Mouse (Mus musculus) stomach, postnatal 0 days (tissue): ENCODE measurements at regions not wholly inside any gene's neighbourhood (a gene's known extent, or its start where the extent isn't known, plus 50 kb on each side); places are given as distances from the start of the nearest gene placed in this dataset.
A peak's percentile ranks its signal among the peaks of the same experiment; 100 is the strongest.

Experiments
- ATAC-seq: fragments of 200-750 bp; cut with Nextera tagmentation; 2 replicates; pipeline ENCODE4 v1.8.0; 2017; ENCODE audit not compliant: low FRiP score, low TSS enrichment
- DNase-seq: peaks from one replicate; pipeline ENCODE4 v3.0.0-alpha.2; 2016; ENCODE audit warnings: low spot score
- H3K27ac ChIP-seq: fragments of 300-500 bp; sonication (generic); replicated peaks from 2 replicates; pipeline ENCODE4 v1.5.1; 2014; ENCODE audit warnings: mild to moderate bottlenecking, control low read depth
- H3K27me3 ChIP-seq: fragments of 300-500 bp; sonication (generic); 2 replicates; pipeline ENCODE4 v1.6.1; 2014; ENCODE audit warnings: low read length; ENCODE audit not compliant: control insufficient read depth, insufficient read depth
- H3K36me3 ChIP-seq: fragments of 300-500 bp; sonication (generic); 2 replicates; pipeline ENCODE4 v1.6.1; 2014; ENCODE audit warnings: low read length, mixed read lengths; ENCODE audit not compliant: control insufficient read depth, insufficient read depth
- H3K4me1 ChIP-seq: fragments of 300-500 bp; sonication (generic); replicated peaks from 2 replicates; pipeline ENCODE4 v1.6.1; 2014; ENCODE audit warnings: antibody characterized with exemption; ENCODE audit not compliant: control insufficient read depth, insufficient read depth
- H3K4me2 ChIP-seq: fragments of 300-500 bp; sonication (generic); replicated peaks from 2 replicates; pipeline ENCODE4 v1.6.1; 2014; ENCODE audit warnings: low read depth, mild to moderate bottlenecking, control low read depth, moderate library complexity
- H3K4me3 ChIP-seq: fragments of 300-500 bp; sonication (generic); 2 replicates; pipeline ENCODE4 v1.5.1; 2014; ENCODE audit warnings: low read depth, low read length, control low read depth
- H3K9ac ChIP-seq: fragments of 300-500 bp; sonication (generic); 2 replicates; pipeline ENCODE4 v1.6.1; 2014; ENCODE audit warnings: mild to moderate bottlenecking, low read length, control low read depth, mixed read lengths
- H3K9me3 ChIP-seq: fragments of 300-500 bp; sonication (generic); 2 replicates; pipeline ENCODE4 v1.6.1; 2016; ENCODE audit warnings: low read length; ENCODE audit not compliant: control insufficient read depth
- CTCF ChIP-seq: IDR thresholded peaks from 2 replicates; pipeline ENCODE4 v1.5.1; 2016; ENCODE audit warnings: antibody characterized with exemption, low read depth, mild to moderate bottlenecking, moderate library complexity
- EP300 ChIP-seq: optimal IDR thresholded peaks from 2 replicates; pipeline ENCODE3; 2016; ENCODE audit warnings: antibody characterized with exemption
- WGBS: fragments of 180-500 bp; shearing (Covaris S2); extraction: QIAGEN DNeasy Blood & Tissue Kit; methylation state at CpG from one replicate; pipeline ENCODE4 v1.1.7; 2014; 5-methylcytosine and 5-hydroxymethylcytosine counted together

GRCm38 (mm10) chr12:30647511-30647910 lies 63.3 kb downstream of the Tmem18 start:
- ATAC-seq (no peak), DNase-seq (no peak)
- Histone ChIP-seq H3K4me1 (no peaks in the 10 kb centered on the region), H3K4me3 (no peak overlapping the region), H3K36me3 (no peaks in the 10 kb centered on the region), H3K9me3 (no peaks in the 10 kb centered on the region), H3K9ac (no peak overlapping the region), H3K27me3 (no peaks in the 10 kb centered on the region), H3K27ac (no peak overlapping the region), H3K4me2 (no peak overlapping the region)
- WGBS, result 38% methylated on average over 3 of the region's 3 CpGs
- TF ChIP-seq EP300 (no peak), CTCF (no peak)

GRCm38 (mm10) chr12:30651506-30651905 lies 67.3 kb downstream of the Tmem18 start:
- DNase-seq (no peak), ATAC-seq (no peak)
- WGBS, result 88% methylated on average over 1 of the region's 1 CpGs
- TF ChIP-seq EP300 (no peak), CTCF (no peak)
- Histone ChIP-seq H3K9ac (no peak overlapping the region), H3K27me3 (no peaks in the 10 kb centered on the region), H3K9me3 (no peaks in the 10 kb centered on the region), H3K27ac (no peak overlapping the region), H3K4me3 (no peak overlapping the region), H3K4me1 (no peaks in the 10 kb centered on the region), H3K4me2 (no peak overlapping the region), H3K36me3 (no peaks in the 10 kb centered on the region)

GRCm38 (mm10) chr12:30654347-30655075 lies 70.3 kb downstream of the Tmem18 start:
- H3K4me3 ChIP-seq, result no peak overlapping the region
- no peaks in the 10 kb centered on the region for H3K27me3 ChIP-seq
- no peak overlapping the region for H3K9ac ChIP-seq
- 42% methylated on average over 5 of the region's 5 CpGs for WGBS
- DNase-seq, result no peak
- H3K4me2 ChIP-seq, result no peak overlapping the region
- H3K36me3 ChIP-seq, result no peaks in the 10 kb centered on the region
- no peaks in the 10 kb centered on the region for H3K9me3 ChIP-seq
- ATAC-seq, result no peak
- H3K27ac ChIP-seq, result no peak overlapping the region
- no peak for TF ChIP-seq CTCF
- no peak for TF ChIP-seq EP300
- no peaks in the 10 kb centered on the region for H3K4me1 ChIP-seq

GRCm38 (mm10) chr12:30655076-30655421 lies 70.8 kb downstream of the Tmem18 start:
- TF ChIP-seq EP300, result no peak
- no peak for TF ChIP-seq CTCF
- DNase-seq (no peak), ATAC-seq (no peak)
- no peak overlapping the region for H3K4me3 ChIP-seq
- H3K27me3 ChIP-seq, result no peaks in the 10 kb centered on the region
- no peak overlapping the region for H3K27ac ChIP-seq
- no peak overlapping the region for H3K9ac ChIP-seq
- H3K4me2 ChIP-seq, result no peak overlapping the region
- WGBS, result 84% methylated on average over 1 of the region's 1 CpGs
- H3K36me3 ChIP-seq, result no peaks in the 10 kb centered on the region
- no peaks in the 10 kb centered on the region for H3K4me1 ChIP-seq
- no peaks in the 10 kb centered on the region for H3K9me3 ChIP-seq

GRCm38 (mm10) chr12:30678826-30679225 lies 94.6 kb downstream of the Tmem18 start:
- H3K27ac ChIP-seq, result no peak overlapping the region
- no peak for TF ChIP-seq EP300
- TF ChIP-seq CTCF, result no peak
- ATAC-seq (no peak), DNase-seq (no peak)
- H3K4me1 ChIP-seq, result no peaks in the 10 kb centered on the region
- no peaks in the 10 kb centered on the region for H3K9me3 ChIP-seq
- H3K9ac ChIP-seq, result no peak overlapping the region
- H3K36me3 ChIP-seq, result no peaks in the 10 kb centered on the region
- no peaks in the 10 kb centered on the region for H3K27me3 ChIP-seq
- H3K4me2 ChIP-seq, result no peak overlapping the region
- WGBS, result 85% methylated on average over 2 of the region's 2 CpGs
- H3K4me3 ChIP-seq, result no peak overlapping the region

- Histone ChIP-seq H3K4me3 (no peak overlapping the region), H3K4me2 (no peak overlapping the region), H3K4me1 (no peaks in the 10 kb centered on the region), H3K36me3 (no peaks in the 10 kb centered on the region), H3K27me3 (no peaks in the 10 kb centered on the region), H3K27ac (no peak overlapping the region), H3K9me3 (no peaks in the 10 kb centered on the region), H3K9ac (no peak overlapping the region)
- WGBS, result 70% methylated on average over 4 of the region's 4 CpGs
- ATAC-seq, result no peak
- TF ChIP-seq CTCF, result peak; percentile 44
- TF ChIP-seq EP300, result no peak
- no peak for DNase-seq
Observed at GRCm38 (mm10) chr12:30690038-30690437, 105.8 kb downstream of the Tmem18 start.
